Mouse (Mus musculus) stomach, postnatal 0 days (tissue): ENCODE measurements around the gene Grm1.

Experiments used
- CTCF ChIP-seq: IDR thresholded peaks from 2 replicates; pipeline ENCODE4 v1.5.1; 2016; ENCODE audit warnings: antibody characterized with exemption, low read depth, mild to moderate bottlenecking, moderate library complexity
- EP300 ChIP-seq: optimal IDR thresholded peaks from 2 replicates; pipeline ENCODE3; 2016; ENCODE audit warnings: antibody characterized with exemption

GRCm38 (mm10) chr10:10890221-10890620 is 191.9 kb downstream of the Grm1 start:
- TF ChIP-seq CTCF, result no peak
- no peak for TF ChIP-seq EP300
